Mouse (Mus musculus) liver, adult (tissue): ENCODE measurements around the gene Tmem259.

ENCODE experiments used
- GATA4 ChIP-seq: IDR thresholded peaks from 2 replicates; pipeline ENCODE4 v1.6.1; 2014; ENCODE audit warnings: mild to moderate bottlenecking, low read length; ENCODE audit not compliant: insufficient replicate concordance

The Tmem259 gene

GRCm38 (mm10) chr10:80019471-80020131 lies 35.5 kb upstream of the Tmem259 start:
- TF ChIP-seq GATA4: no peak

GRCm38 (mm10) chr10:80018739-80019297 lies 34.7 kb upstream of the Tmem259 start:
- TF ChIP-seq GATA4: peak; percentile 81; the same call in 1 of the 2 replicates

- TF ChIP-seq GATA4: no peak
Measured at GRCm38 (mm10) chr10:80017771-80018170, 33.6 kb upstream of the Tmem259 start.

GRCm38 (mm10) chr10:80017361-80017760 lies 33.2 kb upstream of the Tmem259 start:
- TF ChIP-seq GATA4: no peak

GRCm38 (mm10) chr10:80016931-80017330 lies 32.8 kb upstream of the Tmem259 start:
- TF ChIP-seq GATA4: no peak

GRCm38 (mm10) chr10:80016511-80016910 lies 32.4 kb upstream of the Tmem259 start, which contains the start of gene Arhgap45:
TSS of gene Arhgap45 (plus strand) at chr10:80016653.
- no peak for TF ChIP-seq GATA4

- no peak for TF ChIP-seq GATA4
Measured at GRCm38 (mm10) chr10:80015583-80015982, 31.5 kb upstream of the Tmem259 start.

GRCm38 (mm10) chr10:80014484-80015290 lies 30.6 kb upstream of the Tmem259 start:
- no peak for TF ChIP-seq GATA4

GRCm38 (mm10) chr10:80013609-80014008 lies 29.5 kb upstream of the Tmem259 start:
- no peak for TF ChIP-seq GATA4

- TF ChIP-seq GATA4: no peak
Measured at GRCm38 (mm10) chr10:80011740-80012139, 27.6 kb upstream of the Tmem259 start.

- TF ChIP-seq GATA4: no peak
Measured at GRCm38 (mm10) chr10:80004233-80004705, 20.1 kb upstream of the Tmem259 start.

GRCm38 (mm10) chr10:80003374-80004232 lies 19.5 kb upstream of the Tmem259 start:
- peak; percentile 81; the same call in 1 of the 2 replicates for TF ChIP-seq GATA4

- TF ChIP-seq GATA4: no peak
Measured at GRCm38 (mm10) chr10:80002829-80003228, 18.7 kb upstream of the Tmem259 start.

GRCm38 (mm10) chr10:80001945-80002344 lies 17.8 kb upstream of the Tmem259 start:
- no peak for TF ChIP-seq GATA4

GRCm38 (mm10) chr10:79997819-79998218 lies 13.7 kb upstream of the Tmem259 start:
- TF ChIP-seq GATA4: no peak
